Mouse (Mus musculus): Measurements from ENCODE around the gene Hpd.
A peak's percentile ranks its signal among the peaks of the same experiment; 100 is the strongest.

The Hpd gene

DNA sequence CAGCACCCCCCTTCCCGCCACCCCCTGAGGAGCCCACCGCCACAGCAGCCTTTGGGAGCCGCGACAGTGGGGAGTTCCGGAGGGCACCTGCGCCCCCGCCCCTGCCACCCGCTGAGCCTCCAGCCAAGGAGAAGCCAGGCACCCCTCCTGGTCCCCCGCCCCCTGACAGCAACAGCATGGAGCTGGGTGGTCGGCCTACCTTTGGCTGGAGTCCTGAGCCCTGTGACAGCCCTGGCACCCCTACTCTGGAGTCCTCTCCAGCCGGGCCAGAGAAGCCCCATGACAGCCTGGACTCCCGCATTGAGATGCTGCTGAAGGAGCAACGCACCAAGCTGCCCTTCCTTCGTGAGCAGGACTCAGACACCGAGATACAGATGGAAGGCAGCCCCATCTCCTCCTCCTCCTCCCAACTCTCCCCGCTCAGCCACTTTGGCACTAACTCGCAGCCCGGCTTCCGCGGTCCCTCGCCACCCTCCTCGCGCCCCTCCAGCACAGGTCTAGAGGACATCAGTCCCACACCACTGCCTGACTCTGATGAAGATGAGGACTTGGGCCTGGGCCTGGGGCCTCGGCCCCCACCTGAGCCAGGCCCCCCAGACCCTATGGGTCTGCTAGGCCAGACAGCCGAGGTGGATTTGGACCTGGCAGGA lies 34.3 kb downstream of the Hpd start:
- no peak for DNase-seq (ENCODE audit: low spot score in 2 of 2)

DNA sequence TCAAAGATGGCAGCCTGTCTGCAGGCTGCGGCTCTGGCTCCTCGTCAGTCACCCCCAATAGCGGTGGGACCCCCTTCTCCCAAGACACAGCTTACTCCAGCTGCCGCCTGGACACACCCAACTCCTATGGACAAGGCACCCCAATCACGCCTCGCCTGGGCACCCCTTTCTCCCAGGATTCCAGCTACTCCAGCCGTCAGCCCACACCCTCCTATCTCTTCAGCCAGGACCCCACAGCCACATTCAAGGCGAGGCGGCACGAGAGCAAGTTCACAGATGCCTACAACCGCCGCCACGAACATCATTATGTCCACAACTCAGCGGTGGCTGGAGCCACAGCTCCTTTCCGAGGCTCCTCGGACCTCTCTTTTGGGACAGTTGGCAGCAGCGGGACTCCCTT lies 35.0 kb downstream of the Hpd start:
- no peak for DNase-seq (ENCODE audit: low spot score in 2 of 2)

DNA sequence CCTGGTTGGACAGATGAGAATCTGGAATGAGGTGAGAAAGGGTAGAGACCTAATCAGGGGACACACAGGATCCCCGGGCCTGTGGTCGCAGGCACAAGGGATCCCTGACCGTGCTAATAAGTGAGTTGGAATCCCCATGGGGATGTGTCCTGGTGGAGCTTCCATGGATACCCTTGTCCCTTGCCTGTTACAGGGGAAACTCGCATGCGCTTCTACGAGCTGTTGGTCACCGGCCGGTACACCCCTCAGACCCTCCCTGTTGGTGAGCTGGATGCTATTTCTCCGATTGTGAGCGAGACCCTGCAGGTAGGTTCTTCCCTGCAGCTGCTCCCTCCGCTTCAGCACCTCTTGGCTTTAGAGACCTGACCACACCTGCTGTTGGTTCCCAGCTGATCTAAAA lies 36.2 kb downstream of the Hpd start:
- DNase-seq (ENCODE audit: low spot score in 2 of 2), result no peak

DNA sequence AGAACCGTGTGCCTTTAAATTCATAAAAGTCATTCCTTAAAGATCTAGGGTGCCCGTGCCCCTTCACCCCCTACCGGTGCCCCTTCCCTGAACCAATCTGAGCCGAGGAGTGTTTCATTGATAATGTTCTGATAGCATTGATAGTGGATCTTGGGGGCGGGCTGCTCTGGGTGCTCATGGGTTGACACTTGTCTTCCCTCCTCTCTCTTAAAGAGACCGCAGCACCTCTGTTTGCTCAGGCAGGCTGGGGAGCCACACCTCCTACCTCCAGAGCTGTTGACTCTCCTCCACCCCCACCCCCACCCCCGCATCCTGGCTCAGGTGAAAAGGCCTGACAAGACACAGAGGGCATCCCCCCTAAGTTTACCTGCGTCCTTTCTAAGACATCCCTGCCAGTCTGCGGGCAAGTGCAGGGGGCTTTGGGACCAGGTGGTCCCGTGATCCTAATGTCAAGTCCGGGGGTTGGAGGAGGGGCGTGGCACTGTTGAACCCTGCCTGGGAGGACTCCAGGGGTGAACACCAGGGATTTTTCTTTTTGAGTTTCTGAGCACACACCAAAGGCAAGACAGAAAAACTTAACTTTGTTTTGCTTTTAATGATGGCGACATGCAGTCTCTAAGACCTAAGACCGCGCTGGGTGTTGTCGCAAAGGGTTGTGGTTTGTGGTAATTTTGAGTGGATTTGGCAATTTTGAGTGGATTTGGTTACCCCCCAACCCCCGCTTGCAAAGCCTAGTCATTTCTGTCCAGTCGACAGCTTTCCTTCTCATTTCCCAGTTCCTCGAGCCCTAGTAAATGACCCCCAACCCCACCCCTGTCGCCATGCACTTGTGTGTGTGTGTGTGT lies 37.6 kb downstream of the Hpd start:
- DNase-seq (ENCODE audit: low spot score in 2 of 2), result no peak

DNA sequence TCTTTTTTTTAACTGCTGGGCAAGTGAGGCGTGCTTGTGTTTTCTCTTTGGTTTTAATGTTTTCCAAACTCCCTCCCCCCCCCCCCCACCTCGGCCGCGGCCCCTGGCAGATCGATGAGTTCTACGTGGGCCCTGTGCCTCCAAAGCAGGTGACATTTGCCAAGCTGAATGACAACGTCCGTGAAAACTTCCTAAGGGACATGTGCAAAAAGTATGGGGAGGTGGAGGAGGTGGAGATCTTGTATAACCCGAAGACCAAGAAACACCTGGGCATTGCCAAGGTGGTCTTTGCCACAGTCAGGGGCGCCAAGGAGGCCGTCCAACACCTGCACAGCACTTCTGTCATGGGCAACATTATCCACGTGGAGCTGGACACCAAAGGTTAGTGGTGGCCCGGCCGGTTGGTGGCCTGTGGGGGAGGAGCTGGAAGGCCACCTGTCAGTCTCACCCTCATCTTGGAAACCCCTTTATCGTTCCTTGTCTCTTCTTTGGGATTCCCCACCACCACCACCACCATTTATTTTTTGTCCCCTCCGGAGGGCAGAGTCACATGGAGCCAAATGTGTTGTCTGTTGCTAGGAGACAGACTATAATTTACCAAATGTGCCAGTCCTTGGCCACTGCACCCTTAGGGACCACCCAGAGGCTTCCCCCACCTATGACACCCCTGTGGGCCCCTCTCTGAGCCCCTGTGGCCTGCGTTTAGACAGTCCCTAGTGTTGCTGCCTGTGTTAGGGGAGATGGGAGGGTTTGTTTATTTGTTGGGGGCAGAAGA lies 38.4 kb downstream of the Hpd start:
- no peak for DNase-seq (ENCODE audit: low spot score in 2 of 2)

DNA sequence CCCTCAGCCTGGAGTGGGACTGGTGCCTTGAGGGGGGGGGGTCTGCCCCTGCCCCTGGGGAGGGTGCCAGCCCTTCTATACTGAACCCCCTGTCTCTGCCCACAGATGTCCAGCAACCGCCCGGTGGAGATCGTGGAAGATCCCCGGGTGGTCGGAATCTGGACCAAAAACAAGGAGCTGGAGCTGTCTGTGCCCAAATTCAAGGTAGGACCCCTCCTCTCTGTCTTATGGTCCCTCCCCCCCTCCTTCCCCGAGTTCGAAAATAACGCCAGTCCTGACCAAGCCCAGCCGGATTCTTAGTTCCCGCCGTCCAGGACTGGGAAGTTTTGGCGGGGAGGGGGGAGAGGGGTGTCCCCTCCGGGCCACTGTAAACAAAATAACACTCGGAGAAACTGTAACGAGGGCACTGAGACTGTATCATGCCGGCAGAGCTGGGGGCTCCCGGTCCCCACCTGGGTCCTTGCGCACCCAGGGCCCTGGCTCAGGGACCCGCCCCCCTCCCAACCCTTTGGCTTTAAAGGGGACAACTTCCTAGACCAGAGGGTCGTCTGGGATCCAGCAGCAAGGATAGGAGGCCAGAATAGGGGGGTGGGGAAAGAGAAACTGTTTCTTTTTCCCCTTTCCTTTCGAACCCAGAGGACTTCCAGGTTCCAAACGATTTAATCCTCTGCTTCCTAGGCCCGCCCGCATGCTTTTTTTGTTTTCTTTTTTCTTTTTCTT lies 39.1 kb downstream of the Hpd start:
- no peak for DNase-seq (ENCODE audit: low spot score in 2 of 2)

DNA sequence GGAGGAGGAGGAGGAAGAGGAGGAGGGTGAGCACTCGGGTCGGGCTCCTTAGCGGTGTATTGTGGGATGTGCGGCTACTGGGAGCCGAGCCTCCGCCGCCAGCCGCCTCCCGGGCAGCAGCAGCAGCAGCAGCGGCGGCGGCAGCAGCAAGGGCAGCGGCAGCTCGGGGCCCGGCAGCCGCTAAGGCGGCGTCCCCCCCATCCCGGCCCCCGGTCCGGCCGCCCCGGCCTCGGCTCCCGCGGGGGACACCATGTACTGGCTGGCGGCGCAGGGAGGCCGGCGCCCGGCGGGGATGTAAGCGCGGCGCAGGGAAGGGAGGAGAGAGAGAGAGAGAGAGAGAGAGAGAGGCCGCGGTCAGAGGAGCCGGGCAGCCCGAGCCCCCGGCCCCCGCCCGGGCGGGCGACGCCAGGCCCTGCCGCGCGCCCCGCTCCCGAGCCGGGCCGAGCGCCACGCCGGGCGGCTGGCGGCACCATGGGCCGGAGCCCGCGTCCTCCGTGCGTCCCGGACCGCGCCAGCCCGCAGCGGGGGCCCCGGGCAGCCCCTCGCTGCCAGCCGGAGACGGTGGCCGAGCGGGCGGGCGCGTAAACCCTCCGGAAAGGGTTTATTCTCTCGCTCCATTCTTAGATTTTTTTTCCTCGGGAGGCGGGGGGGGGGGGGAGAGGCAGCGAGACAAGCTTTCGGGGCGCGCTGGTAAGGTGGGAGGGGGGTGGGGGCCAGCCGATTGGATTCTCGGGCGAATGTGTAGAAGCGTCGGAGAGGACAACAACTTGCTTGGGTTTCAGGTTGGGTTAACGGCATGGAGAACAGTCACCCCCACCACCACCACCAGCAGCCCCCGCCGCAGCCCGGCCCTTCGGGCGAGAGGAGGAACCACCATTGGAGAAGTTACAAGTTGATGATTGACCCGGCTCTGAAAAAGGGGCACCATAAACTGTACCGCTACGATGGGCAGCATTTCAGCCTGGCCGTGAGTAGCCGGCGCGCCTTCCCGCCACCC lies 40.1 kb downstream of the Hpd start, which contains the start of gene Setd1b:
TSS of gene Setd1b (plus strand) at position 33 of the 997 bp plus-strand sequence.
- no peak for DNase-seq (ENCODE audit: low spot score in 2 of 2)

DNA sequence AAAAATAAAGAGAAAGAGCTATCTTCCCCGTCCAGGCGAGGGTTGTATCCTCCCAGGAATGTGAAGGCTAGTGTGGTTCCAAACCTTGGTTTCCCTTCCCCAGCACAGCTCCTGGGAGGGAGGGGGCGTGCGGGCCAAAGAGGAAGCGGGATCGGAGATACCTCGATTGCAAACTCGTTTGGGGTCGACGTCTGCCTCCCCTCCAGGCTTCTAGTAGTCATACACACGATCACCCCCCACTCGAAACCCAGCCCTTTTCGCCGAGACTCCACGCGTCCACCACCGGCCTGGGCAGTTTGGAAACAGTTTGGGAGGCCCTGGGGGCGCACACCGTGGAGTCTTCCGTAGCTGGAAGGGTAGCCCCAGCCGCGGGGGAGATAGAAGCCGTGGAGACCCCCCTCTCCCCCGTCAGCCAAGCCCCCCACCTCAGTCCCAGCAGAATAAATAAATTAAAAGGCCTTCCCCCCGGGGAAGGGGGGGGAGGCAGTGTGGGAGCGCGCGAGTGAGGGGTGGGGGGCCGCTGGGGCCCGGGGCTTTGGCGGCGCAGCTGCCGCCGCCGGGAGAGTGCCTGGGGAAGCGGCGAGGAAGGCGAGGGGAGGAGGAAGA lies 40.9 kb downstream of the Hpd start:
- DNase-seq (ENCODE audit: low spot score in 2 of 2), result no peak

DNA sequence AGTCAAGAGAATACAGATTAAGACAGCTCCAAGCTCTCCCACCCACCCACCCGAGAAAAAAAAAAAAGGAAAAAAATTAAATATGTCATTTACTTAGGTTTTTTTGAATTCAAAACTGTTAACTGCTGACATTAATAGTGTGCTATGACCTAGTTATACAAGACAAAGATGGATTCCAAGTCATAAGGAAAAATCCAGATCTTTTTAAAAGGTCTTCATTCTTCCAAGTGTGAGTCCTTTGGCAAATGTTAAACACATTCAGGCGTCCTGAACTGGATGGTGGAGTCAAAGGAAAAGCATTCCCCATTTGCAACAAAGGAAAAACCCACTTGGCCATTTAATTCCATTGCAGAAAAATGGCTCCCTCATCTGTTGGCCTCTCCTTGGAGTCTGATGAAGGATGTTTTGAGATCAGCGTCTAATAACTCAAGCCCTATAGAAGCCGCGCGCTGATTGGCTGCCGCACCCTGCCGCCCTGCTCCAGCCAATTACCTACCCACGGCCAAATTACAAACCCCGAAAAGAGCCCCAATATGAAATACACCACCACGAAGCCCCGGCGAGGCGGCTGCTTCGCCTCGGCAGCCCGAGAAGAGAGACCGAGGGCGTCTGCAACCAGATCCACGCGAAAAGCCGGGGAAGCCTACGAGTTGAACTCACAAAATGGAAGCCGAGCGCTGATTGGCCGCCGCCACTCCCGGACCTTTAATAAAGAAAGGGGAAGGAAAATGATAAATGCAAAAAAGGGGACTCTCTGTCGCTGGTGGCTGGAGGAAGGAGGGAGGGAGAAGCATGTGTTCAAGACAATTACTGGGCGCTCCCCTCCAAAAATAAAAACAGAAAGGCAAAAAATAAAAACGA lies 41.6 kb downstream of the Hpd start:
- DNase-seq (ENCODE audit: low spot score in 2 of 2), result peak; percentile 90 to 96

DNA sequence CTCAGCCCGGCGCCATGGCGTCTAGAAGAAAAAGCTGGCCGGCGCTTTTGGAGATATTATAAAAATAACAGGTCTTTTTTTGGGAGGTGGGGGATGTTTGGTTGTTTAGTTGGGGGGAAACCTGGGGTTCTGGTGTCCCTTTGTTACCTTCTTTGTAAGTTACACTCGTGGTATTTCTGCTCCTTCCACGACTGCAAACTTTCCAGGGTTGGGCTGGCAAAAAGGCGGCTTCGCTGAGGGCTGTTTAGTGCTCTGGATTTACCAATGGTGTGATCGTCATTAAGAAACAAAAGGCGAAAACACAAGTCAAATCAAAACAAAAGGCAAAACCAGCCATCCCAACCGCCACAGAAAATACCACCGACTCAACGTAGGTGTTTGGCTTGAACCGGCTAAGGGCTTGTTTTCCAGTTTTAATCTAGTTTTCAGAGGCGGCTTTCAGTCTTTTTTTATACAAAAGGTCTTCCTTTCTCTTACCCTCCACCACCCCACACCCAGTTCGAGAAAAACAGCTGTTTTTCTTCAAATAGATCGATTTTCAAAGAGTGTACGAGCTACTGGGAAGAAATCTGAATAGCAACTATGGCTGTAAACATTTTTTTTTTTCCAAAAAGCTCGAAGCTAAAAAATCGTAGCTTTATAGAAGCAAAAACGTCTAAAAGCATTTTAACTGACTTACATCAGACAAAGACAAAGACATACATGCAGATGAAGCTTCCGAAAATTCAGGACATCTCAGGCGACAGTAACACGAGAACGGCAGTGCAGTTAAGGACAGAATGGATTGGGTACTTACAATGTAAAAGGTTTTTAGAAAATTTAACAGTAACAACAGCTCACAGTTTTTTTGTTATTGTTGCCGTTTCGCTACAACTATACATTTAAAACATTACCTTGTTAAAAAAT lies 42.6 kb downstream of the Hpd start:
- no peak for DNase-seq (ENCODE audit: low spot score in 2 of 2)

DNA sequence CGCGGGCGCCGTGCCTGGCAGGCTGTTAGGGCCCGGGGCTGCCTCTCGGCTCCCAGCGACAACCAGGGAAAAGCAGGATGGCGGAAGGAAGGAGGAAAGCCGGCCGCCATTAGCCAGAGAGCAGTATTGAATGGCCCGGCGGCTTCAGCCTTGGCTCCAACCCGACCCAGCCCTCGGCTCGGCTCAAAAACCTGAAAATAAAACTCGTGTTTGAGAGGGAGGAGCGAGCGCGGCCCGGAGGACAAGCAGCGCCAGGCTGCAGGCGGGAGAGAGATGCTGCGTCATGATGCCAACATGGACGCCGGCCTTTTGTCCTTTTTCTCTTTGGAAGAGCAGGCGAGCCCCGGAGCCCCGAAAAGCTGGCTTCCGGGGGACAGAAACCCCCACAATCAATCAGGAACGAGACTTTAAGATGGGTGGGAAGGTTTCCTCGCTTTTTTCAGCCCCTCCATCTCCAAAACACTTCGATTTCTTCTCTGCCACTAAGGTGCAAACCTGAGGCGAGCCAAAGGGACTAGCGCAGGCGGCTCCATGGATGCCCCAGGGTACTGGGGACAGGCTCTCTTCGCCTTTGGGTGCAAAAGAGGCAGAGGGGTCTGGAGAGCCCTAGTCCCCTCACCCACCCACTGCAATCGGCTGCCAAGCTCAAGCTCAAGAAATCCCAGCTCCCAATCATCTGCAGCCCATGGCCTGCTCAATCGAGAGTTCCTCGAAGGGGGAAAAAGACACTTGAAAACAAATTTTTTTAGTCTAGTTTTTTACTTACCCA lies 43.4 kb downstream of the Hpd start:
- DNase-seq (ENCODE audit: low spot score in 2 of 2), result peak in 1 of 2 experiments; percentile 88

DNA sequence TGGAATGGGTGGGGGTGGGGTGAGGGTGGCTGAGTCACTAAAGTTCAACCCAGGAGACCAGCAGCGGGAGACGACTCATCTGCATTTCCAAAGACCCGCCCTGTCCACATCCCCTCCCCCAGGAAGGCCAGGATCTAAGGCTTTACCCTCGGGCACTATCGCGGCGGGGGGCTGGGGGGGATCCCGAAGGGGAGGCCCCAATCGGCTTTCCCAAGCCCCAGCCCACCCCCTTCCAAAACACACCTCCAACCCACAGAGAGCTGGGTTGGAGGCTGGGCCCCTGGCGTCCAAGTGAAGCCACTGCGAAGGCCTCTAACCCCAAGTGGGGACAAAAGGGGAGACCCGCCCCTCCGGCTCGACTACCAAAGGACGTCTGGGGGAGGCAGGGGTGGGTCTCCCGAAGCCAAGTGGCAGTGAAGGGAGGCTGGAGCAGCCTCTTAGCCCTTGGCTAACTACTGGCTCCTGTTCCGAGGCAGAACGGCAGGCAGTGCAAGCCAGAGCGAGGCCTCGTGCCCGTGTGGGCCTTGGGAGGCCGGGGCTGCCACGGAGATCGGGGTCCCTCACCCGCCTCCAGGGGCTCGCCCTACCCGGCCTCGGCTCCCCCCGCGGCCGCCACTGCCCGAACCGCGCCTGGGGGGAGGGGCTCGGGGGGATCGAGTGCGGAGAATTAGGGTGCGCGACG lies 44.2 kb downstream of the Hpd start:
- no peak for DNase-seq (ENCODE audit: low spot score in 2 of 2)

DNA sequence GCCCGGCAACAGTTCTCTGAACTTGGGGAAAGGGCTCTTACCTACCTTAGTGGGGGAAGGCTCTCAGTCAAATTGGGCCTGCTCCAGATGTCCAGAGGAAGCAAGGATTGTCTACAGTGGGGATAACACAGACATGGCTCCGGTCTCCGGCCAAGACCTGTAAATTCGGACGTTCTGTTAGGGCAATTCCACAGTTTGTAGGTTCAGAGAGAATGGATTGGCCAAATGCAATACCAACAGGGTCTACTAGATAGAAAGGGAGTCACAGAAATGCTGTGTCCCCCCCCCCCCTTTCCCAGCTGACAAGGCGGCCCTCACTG lies 44.7 kb downstream of the Hpd start:
- no peak for DNase-seq (ENCODE audit: low spot score in 2 of 2)

DNA sequence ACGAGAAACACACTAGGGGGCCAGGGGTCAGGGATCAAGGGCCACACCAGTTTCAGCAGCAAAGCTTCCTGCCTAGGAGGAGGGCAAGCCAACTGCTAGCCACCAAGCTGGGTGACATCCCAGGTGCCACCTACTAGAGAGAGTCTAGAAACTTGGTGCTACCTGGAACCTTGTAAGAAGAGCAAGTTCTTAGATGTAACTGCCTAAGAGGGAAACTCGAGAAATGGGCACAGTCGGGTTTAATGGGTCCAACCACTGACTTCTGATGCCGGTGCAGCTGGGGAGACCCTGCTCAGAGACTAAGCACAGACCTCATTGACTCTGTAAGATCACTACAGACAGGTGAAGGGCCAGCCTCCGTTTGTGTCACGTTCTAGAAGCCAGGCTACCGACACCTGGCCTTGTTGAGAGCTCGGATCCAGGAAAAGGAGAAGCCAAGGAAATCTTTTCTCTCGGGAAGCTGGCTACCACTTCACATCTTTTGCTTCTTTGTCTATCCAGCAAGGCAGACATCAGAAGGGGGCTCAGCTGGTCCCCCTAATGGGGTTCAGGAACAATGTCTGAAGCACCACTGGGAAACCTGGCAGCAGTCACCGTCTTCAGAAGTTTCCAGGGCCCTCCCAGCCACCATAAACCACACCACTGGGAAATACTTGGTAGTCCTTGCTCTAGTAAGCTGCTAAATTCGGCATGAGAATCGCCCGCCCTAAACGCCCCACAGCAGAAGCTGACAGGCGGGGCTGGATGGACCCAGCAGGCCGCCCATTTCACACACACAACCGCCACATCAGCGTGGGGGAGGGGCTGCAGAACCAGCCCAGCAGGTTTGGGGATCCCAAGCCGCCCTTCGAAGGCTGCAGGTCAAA lies 45.2 kb downstream of the Hpd start:
- DNase-seq (ENCODE audit: low spot score in 2 of 2), result peak in 1 of 2 experiments; percentile 73

DNA sequence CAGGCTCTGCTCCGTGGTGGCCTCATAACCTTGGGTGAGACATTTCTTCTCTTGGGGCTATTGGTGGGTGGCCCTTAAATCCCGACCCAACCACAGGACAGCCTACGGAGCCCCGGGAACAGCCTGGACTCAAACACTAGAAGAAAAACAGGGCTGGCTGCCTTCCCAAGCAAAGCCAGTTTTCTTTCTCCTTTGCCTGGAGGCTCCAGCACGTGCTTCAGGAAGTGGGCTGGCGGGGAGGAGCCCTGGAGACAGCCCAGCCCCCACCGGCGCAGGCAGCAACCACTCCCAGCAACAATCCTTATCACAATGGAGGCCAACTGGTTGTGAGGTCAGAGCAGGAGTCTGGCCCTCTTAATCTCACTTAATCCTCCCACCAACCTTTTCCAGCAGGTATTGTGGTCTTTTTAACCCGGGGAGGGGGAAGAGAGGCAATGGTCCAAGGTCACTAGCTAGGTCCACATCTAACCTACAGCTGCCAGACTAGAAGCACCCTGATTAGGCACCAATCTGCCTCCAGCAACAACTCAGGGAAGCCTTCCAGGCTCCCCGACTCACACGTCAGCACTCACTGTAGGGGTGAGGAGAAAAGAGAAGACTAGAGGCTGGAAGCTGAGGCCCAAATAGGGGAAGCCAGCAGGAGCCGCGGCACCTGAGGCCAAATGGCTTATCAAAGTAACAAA lies 46.0 kb downstream of the Hpd start:
- peak in 1 of 2 experiments; percentile 88 for DNase-seq (ENCODE audit: low spot score in 2 of 2)

Measured in left cerebral cortex, adult 9 months (tissue).